Mouse (Mus musculus): ENCODE data around the gene Prss57. TPM values are rescaled to one million over a fixed set of nuclear protein-coding genes. Genes with fewer than 3 reads are reported as not detected.

The Prss57 gene
- total RNA-seq (2021) (not detected), polyA plus RNA-seq (2012; rRNA removed) (0.08 and 0.20 TPM in 2 replicates)
- long read RNA-seq, result 0 reads

- Histone ChIP-seq H3K27me3 (ENCODE audit: control insufficient read depth, insufficient read depth, low read length) (no peaks in the 10 kb centered on the region), H3K36me3 (ENCODE audit: control insufficient read depth, insufficient read depth, low read length) (peaks cover 3% of the 10 kb centered on the region; the same call in 1 of the 2 replicates), H3K79me2 (replicated peaks; ENCODE audit: control insufficient read depth, insufficient read depth, low read length) (no peaks in the 10 kb centered on the region), H3K4me1 (ENCODE audit: control insufficient read depth, insufficient read depth, low read length) (peaks cover 8% of the 10 kb centered on the region), H3K4me3 (no peak within 1 kb of the TSS), H3K27ac (no peak within 1 kb of the TSS), H3K9ac (ENCODE audit: low read depth, low read length) (no peak within 1 kb of the TSS)
- TF ChIP-seq EP300 (IDR thresholded peaks at IDR 0.05; ENCODE audit: insufficient read depth, low read depth, low read length), result no peak
- 89% methylated on average over 4 of the region's 4 CpGs for WGBS
- DNase-seq, result no peak
- intact Hi-C loops (cut with DNase I), result no loop called here
These were observed at the start of gene Prss57 for GRCm38 (mm10) chr10:79790861-79791260. TSS of gene Prss57 (minus strand) at chr10:79790961.

GRCm38 (mm10) chr10:79840091-79840490, 49.3 kb upstream of the Prss57 start:
- intact Hi-C loops (cut with DNase I), result loop anchor here (1.0 kb wide), 1 partner anchor 12 kb away; no protein-coding TSS in a partner anchor
- H3K9ac ChIP-seq (ENCODE audit: low read depth, low read length), result no peak overlapping the region

DNA sequence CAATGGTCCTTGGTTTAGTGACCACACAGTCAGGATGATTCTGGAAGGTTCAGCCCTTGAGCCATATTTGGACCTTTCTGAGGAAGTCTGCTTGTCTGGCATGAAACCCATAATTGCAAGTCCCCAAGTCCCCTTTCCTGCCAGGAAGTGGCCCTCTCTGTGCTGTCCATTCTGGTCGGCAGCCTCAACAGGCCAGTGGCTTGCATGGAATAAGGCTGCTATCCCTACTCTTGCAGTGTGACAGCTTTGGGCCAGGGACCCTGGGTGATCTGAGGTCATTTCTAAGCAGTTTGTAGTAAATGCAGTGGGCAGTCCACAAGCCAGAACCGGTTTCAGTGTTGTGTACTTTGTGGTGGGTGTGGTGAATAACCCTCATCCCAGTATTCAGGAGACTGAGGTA, 47.4 kb upstream of the Prss57 start:
- WGBS, result 24% methylated on average over 2 of the region's 2 CpGs
- H3K27ac ChIP-seq, result peak overlapping the region; percentile 34
- H3K79me2 ChIP-seq (replicated peaks; ENCODE audit: control insufficient read depth, insufficient read depth, low read length), result no peaks in the 10 kb centered on the region
- H3K36me3 ChIP-seq (ENCODE audit: control insufficient read depth, insufficient read depth, low read length), result no peaks in the 10 kb centered on the region
- no peak overlapping the region for H3K9ac ChIP-seq (ENCODE audit: low read depth, low read length)
- peak in 1 of 2 experiments; percentile 23 for DNase-seq
- peaks cover 7% of the 10 kb centered on the region for H3K4me1 ChIP-seq (ENCODE audit: control insufficient read depth, insufficient read depth, low read length)
- intact Hi-C loops (cut with DNase I), result no loop called here
- no peaks in the 10 kb centered on the region for H3K27me3 ChIP-seq (ENCODE audit: control insufficient read depth, insufficient read depth, low read length)
- H3K4me3 ChIP-seq, result no peak overlapping the region
- TF ChIP-seq CTCF (IDR thresholded peaks at IDR 0.05) (no peak), POLR2A (IDR thresholded peaks at IDR 0.05; ENCODE audit: insufficient read depth, low read depth, low read length) (no peak), EP300 (IDR thresholded peaks at IDR 0.05; ENCODE audit: insufficient read depth, low read depth, low read length) (no peak)

More at GRCm38 (mm10) chr10:79840091-79840490, 49.3 kb upstream of the Prss57 start:
- 93% methylated on average over 3 of the region's 3 CpGs for WGBS
- TF ChIP-seq POLR2A (IDR thresholded peaks at IDR 0.05; ENCODE audit: insufficient read depth, low read depth, low read length), result no peak
- no peaks in the 10 kb centered on the region for H3K79me2 ChIP-seq (replicated peaks; ENCODE audit: control insufficient read depth, insufficient read depth, low read length)
- no peak overlapping the region; the same call in 1 of the 2 replicates for H3K4me3 ChIP-seq
- peak overlapping the region; percentile 93 for H3K27ac ChIP-seq
- DNase-seq, result no peak
- H3K4me1 ChIP-seq (ENCODE audit: control insufficient read depth, insufficient read depth, low read length), result peaks cover 7% of the 10 kb centered on the region
- no peaks in the 10 kb centered on the region for H3K27me3 ChIP-seq (ENCODE audit: control insufficient read depth, insufficient read depth, low read length)
- H3K36me3 ChIP-seq (ENCODE audit: control insufficient read depth, insufficient read depth, low read length), result no peaks in the 10 kb centered on the region

DNA sequence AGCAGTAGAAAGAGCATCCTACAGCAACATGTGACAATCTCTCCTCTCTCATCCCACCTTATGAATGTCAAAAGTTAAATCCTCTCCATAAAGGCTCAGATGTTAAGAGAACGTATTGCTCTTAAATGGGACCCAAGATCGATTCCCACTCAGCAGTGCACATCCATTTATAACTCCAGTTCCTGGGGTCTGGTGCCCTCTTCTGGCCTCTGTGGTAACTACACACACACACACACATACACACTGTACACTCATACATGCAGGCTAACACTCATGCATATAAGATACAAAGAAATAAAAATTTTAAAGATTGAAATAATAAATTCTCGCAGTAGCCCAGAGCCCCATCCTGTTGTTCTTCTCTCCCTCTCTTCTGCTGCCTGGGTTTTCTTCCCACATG, 46.2 kb upstream of the Prss57 start:
- H3K4me3 ChIP-seq, result no peak overlapping the region
- H3K79me2 ChIP-seq (replicated peaks; ENCODE audit: control insufficient read depth, insufficient read depth, low read length), result no peaks in the 10 kb centered on the region
- TF ChIP-seq EP300 (IDR thresholded peaks at IDR 0.05; ENCODE audit: insufficient read depth, low read depth, low read length) (no peak), CTCF (IDR thresholded peaks at IDR 0.05) (peak; percentile 44)
- 96% methylated on average over 3 of the region's 3 CpGs for WGBS
- intact Hi-C loops (cut with DNase I), result no loop called here
- DNase-seq, result no peak
- H3K4me1 ChIP-seq (ENCODE audit: control insufficient read depth, insufficient read depth, low read length), result peaks cover 7% of the 10 kb centered on the region
- H3K36me3 ChIP-seq (ENCODE audit: control insufficient read depth, insufficient read depth, low read length), result no peaks in the 10 kb centered on the region
- no peak overlapping the region for H3K9ac ChIP-seq (ENCODE audit: low read depth, low read length)
- H3K27ac ChIP-seq, result no peak overlapping the region
- no peaks in the 10 kb centered on the region for H3K27me3 ChIP-seq (ENCODE audit: control insufficient read depth, insufficient read depth, low read length)

DNA sequence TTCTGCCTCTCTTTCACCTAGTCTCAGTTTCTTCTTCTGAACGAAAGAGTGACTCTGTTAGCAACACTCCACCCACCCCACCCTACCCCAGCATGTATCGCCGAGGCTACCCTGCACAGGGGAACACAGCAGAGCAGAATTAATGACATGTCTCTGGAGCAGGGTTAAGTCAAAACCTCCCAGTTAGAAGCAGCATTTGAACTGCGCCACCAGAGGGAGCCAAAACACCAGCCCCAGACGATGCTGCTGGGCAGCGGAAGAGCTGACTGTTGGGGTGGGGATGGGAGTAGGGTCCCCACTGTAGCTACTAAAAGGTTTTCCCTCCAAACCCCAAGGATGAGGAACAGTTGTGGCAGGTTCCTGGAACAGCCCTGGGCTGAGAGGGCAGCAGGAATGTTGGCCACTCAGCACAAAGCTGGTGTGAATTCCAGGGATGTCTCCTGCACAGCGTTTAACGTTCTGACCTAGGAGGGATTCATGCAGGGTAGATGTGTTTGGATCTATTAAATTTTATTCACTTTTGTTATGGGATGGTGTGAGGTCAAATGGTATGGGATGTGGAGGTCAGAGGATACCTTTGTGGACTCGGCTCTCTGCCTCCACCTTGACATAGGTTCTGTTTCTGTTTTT, 44.1 kb upstream of the Prss57 start:
- Histone ChIP-seq H3K79me2 (replicated peaks; ENCODE audit: control insufficient read depth, insufficient read depth, low read length) (no peaks in the 10 kb centered on the region), H3K4me3 (no peak overlapping the region), H3K27ac (no peak overlapping the region), H3K4me1 (ENCODE audit: control insufficient read depth, insufficient read depth, low read length) (peaks cover 3% of the 10 kb centered on the region), H3K36me3 (ENCODE audit: control insufficient read depth, insufficient read depth, low read length) (no peaks in the 10 kb centered on the region), H3K27me3 (ENCODE audit: control insufficient read depth, insufficient read depth, low read length) (no peaks in the 10 kb centered on the region), H3K9ac (ENCODE audit: low read depth, low read length) (no peak overlapping the region)
- DNase-seq, result peak; percentile 75 to 85
- peak; percentile 90 for TF ChIP-seq CTCF (IDR thresholded peaks at IDR 0.05)
- peak; percentile 90; the same call in 1 of the 2 replicates for TF ChIP-seq EP300 (IDR thresholded peaks at IDR 0.05; ENCODE audit: insufficient read depth, low read depth, low read length)
- no peak for TF ChIP-seq POLR2A (IDR thresholded peaks at IDR 0.05; ENCODE audit: insufficient read depth, low read depth, low read length)
- intact Hi-C loops (cut with DNase I), result loop anchor here (1.0 to 5.0 kb wide), 4 partner anchors 32 to 122 kb away; no protein-coding TSS in a partner anchor
- 18% methylated on average over 9 of the region's 9 CpGs for WGBS

- no peaks in the 10 kb centered on the region for H3K36me3 ChIP-seq (ENCODE audit: control insufficient read depth, insufficient read depth, low read length)
- no peak overlapping the region for H3K27ac ChIP-seq
- no peak for TF ChIP-seq POLR2A (IDR thresholded peaks at IDR 0.05; ENCODE audit: insufficient read depth, low read depth, low read length)
- TF ChIP-seq EP300 (IDR thresholded peaks at IDR 0.05; ENCODE audit: insufficient read depth, low read depth, low read length), result no peak
- TF ChIP-seq CTCF (IDR thresholded peaks at IDR 0.05), result no peak
- intact Hi-C loops (cut with DNase I), result loop anchor here (5.0 kb wide), 2 partner anchors 35 to 50 kb away; no protein-coding TSS in a partner anchor
- no peak for DNase-seq
- no peaks in the 10 kb centered on the region; the same call in 1 of the 2 replicates for H3K4me1 ChIP-seq (ENCODE audit: control insufficient read depth, insufficient read depth, low read length)
- no peak overlapping the region for H3K4me3 ChIP-seq
- H3K9ac ChIP-seq (ENCODE audit: low read depth, low read length), result no peak overlapping the region
- no peaks in the 10 kb centered on the region for H3K27me3 ChIP-seq (ENCODE audit: control insufficient read depth, insufficient read depth, low read length)
- 76% methylated on average over 9 of the region's 9 CpGs for WGBS
- H3K79me2 ChIP-seq (replicated peaks; ENCODE audit: control insufficient read depth, insufficient read depth, low read length), result no peaks in the 10 kb centered on the region
These were observed 42.0 kb upstream of the Prss57 start for GRCm38 (mm10) chr10:79832786-79833181.
